12 mouse cellular contexts compared by ENCODE assay signal in genomic region chr11:118240388-118240787, GRCm38 (mm10). TPM values are rescaled to one million over a fixed set of nuclear protein-coding genes. Genes with fewer than 3 reads are reported as not detected.
DNase-seq lines count a peak whose midpoint lies in the region; ATAC-seq lines count a peak whose summit lies in the region.
"Had no signal": no experiment of that assay in that cellular context is flagged by ENCODE, and none has a peak within 500 bp of the region (broad histone marks: within the 10 kb centered on the region; RNA-seq: fewer than 3 reads in every experiment).

No protein-coding gene starts in this region.

- ATAC-seq in forebrain, embryonic 15.5 days (replicated peaks), result no peak
- no peak for ATAC-seq in hindbrain, embryonic 12.5 days (ENCODE audit: low FRiP score)
- no peak for ATAC-seq in hindbrain, embryonic 16.5 days
- ATAC-seq in CD4-positive, CD25-positive, alpha-beta regulatory T cell, adult 4 months, result peak; percentile 24
- ATAC-seq: forebrain, embryonic 14.5 days had no signal

- H3K4me2 ChIP-seq in forebrain, embryonic 15.5 days (replicated peaks), result no peak overlapping the region
- no peak overlapping the region for H3K4me2 ChIP-seq in hindbrain, embryonic 12.5 days (replicated peaks)
- H3K4me2 ChIP-seq in hindbrain, embryonic 16.5 days (ENCODE audit: low read length), result no peak overlapping the region

- H3K27ac ChIP-seq in forebrain, embryonic 10.5 days, result peak overlapping the region; percentile 77
- no peak overlapping the region for H3K27ac ChIP-seq in forebrain, embryonic 15.5 days (replicated peaks)
- peak overlapping the region; percentile 62; the same call in 1 of the 2 replicates for H3K27ac ChIP-seq in hindbrain, embryonic 12.5 days
- no peak overlapping the region for H3K27ac ChIP-seq in hindbrain, embryonic 16.5 days (ENCODE audit: low read depth, low read length)
- H3K27ac ChIP-seq: liver, embryonic 14.5 days had no signal

- no peaks in the 10 kb centered on the region for H3K27me3 ChIP-seq in forebrain, embryonic 10.5 days (ENCODE audit: poor library complexity, severe bottlenecking)
- no peaks in the 10 kb centered on the region for H3K27me3 ChIP-seq in forebrain, embryonic 15.5 days
- H3K27me3 ChIP-seq in hindbrain, embryonic 12.5 days, result no peaks in the 10 kb centered on the region
- no peaks in the 10 kb centered on the region for H3K27me3 ChIP-seq in hindbrain, embryonic 16.5 days (replicated peaks; ENCODE audit: control insufficient read depth, insufficient read depth, low read length)

- no peak overlapping the region for H3K4me3 ChIP-seq in forebrain, embryonic 10.5 days
- H3K4me3 ChIP-seq in forebrain, embryonic 15.5 days, result no peak overlapping the region
- H3K4me3 ChIP-seq in hindbrain, embryonic 12.5 days, result no peak overlapping the region
- H3K4me3 ChIP-seq in hindbrain, embryonic 16.5 days (ENCODE audit: low read length), result no peak overlapping the region

- WGBS in forebrain, embryonic 10.5 days, result 74% methylated on average over 4 of the region's 4 CpGs
- 73% methylated on average over 4 of the region's 4 CpGs for WGBS in forebrain, embryonic 15.5 days
- WGBS in hindbrain, embryonic 12.5 days, result 75% methylated on average over 4 of the region's 4 CpGs
- 81% methylated on average over 4 of the region's 4 CpGs for WGBS in hindbrain, embryonic 16.5 days

- H3K36me3 ChIP-seq in forebrain, embryonic 10.5 days (replicated peaks), result no peaks in the 10 kb centered on the region
- H3K36me3 ChIP-seq in forebrain, embryonic 15.5 days, result no peaks in the 10 kb centered on the region
- H3K36me3 ChIP-seq in hindbrain, embryonic 12.5 days, result no peaks in the 10 kb centered on the region
- no peaks in the 10 kb centered on the region for H3K36me3 ChIP-seq in hindbrain, embryonic 16.5 days (ENCODE audit: control insufficient read depth, insufficient read depth, low read length)

- H3K9me3 ChIP-seq in forebrain, embryonic 10.5 days, result no peaks in the 10 kb centered on the region
- H3K9me3 ChIP-seq in forebrain, embryonic 15.5 days, result no peaks in the 10 kb centered on the region
- no peaks in the 10 kb centered on the region for H3K9me3 ChIP-seq in hindbrain, embryonic 12.5 days (replicated peaks)
- no peaks in the 10 kb centered on the region for H3K9me3 ChIP-seq in hindbrain, embryonic 16.5 days (ENCODE audit: control insufficient read depth, low read length)

- peaks cover 58% of the 10 kb centered on the region for H3K4me1 ChIP-seq in forebrain, embryonic 10.5 days
- peaks cover 18% of the 10 kb centered on the region for H3K4me1 ChIP-seq in forebrain, embryonic 15.5 days
- peaks cover 51% of the 10 kb centered on the region for H3K4me1 ChIP-seq in hindbrain, embryonic 12.5 days
- peaks cover 8% of the 10 kb centered on the region for H3K4me1 ChIP-seq in hindbrain, embryonic 16.5 days (ENCODE audit: control insufficient read depth, insufficient read depth, low read depth, low read length)

- no peak for DNase-seq in forebrain, embryonic 10.5 days (ENCODE audit: extremely low spot score, low spot score)
- DNase-seq in induced T-regulatory cell, adult 2 months (ENCODE audit: low read depth), result peak; percentile 83
- no peak for DNase-seq in right cerebral cortex, adult 18-20 months
- DNase-seq in adrenal gland, postnatal 4 days (ENCODE audit: low spot score in 2 of 2), result no peak
- DNase-seq: gastrocnemius, postnatal 14 days; kidney, postnatal 14 days had no signal

- no peak overlapping the region for H3K9ac ChIP-seq in forebrain, embryonic 15.5 days (replicated peaks)
- no peak overlapping the region for H3K9ac ChIP-seq in hindbrain, embryonic 12.5 days
- no peak overlapping the region for H3K9ac ChIP-seq in hindbrain, embryonic 16.5 days (ENCODE audit: low read depth, low read length)
- H3K9ac ChIP-seq: liver, embryonic 14.5 days had no signal

RNA-seq across cellular contexts. Expression of gene Cyth1, which starts 8.0 kb away (rescaled TPM):
- 10.1 and 11.5 TPM in 2 replicates for polyA plus RNA-seq in forebrain, embryonic 10.5 days (2016; fragmentation: Nextera tagmentation; extraction: Ambion mirVana)
- polyA plus RNA-seq in forebrain, embryonic 15.5 days (2015; fragmentation: Nextera tagmentation; extraction: Ambion mirVana), result 32.3 and 34.6 TPM in 2 replicates
- 29.0 and 33.5 TPM in 2 replicates for polyA plus RNA-seq in hindbrain, embryonic 12.5 days (2016; fragmentation: Nextera tagmentation; extraction: Ambion mirVana)
- 19.7 and 23.3 TPM in 2 replicates for polyA plus RNA-seq in hindbrain, embryonic 16.5 days (2015; fragmentation: Nextera tagmentation; extraction: Ambion mirVana)
- 10 to 100 TPM; 34.7 to 59.5 TPM for polyA plus RNA-seq in CD4-positive, CD25-positive, alpha-beta regulatory T cell, adult 4 months (2017; shearing (Covaris generic))
- 10 to 100 TPM; 30.3 to 31.5 TPM for total RNA-seq in adrenal gland, postnatal 4 days (2021)

RNA-seq across cellular contexts. Expression of gene Usp36, which starts 49.7 kb away (rescaled TPM):
- polyA plus RNA-seq in forebrain, embryonic 10.5 days (2016; fragmentation: Nextera tagmentation; extraction: Ambion mirVana), result 22.9 and 24.6 TPM in 2 replicates
- 17.0 and 17.4 TPM in 2 replicates for polyA plus RNA-seq in forebrain, embryonic 15.5 days (2015; fragmentation: Nextera tagmentation; extraction: Ambion mirVana)
- polyA plus RNA-seq in hindbrain, embryonic 12.5 days (2016; fragmentation: Nextera tagmentation; extraction: Ambion mirVana), result 17.1 and 19.9 TPM in 2 replicates
- 15.2 and 18.9 TPM in 2 replicates for polyA plus RNA-seq in hindbrain, embryonic 16.5 days (2015; fragmentation: Nextera tagmentation; extraction: Ambion mirVana)
- polyA plus RNA-seq in CD4-positive, CD25-positive, alpha-beta regulatory T cell, adult 4 months (2017; shearing (Covaris generic)), result 10 to 100 TPM; 21.1 to 33.0 TPM
- total RNA-seq in adrenal gland, postnatal 4 days (2021), result 10 to 100 TPM; 22.7 to 23.5 TPM

Comparison
In these comparisons a context has a peak if more than half of its experiments do, and no peak if none do; other contexts are left out.
1. H3K27ac ChIP-seq: peak in forebrain, embryonic 10.5 days (single experiment) and hindbrain, embryonic 12.5 days (single experiment); none in forebrain, embryonic 15.5 days (single experiment) and hindbrain, embryonic 16.5 days (single experiment).